Mouse (Mus musculus) CH12F3 (cell line): ENCODE data around the gene Zdhhc7.

Experiments
- in situ Hi-C: fragments of 300-500 bp; cut with MboI; formaldehyde crosslinking; loops from 2 replicates; pipeline ENCODE4 v1.14.3; 2020; ENCODE audit warnings: low sequenced_read_pairs

The Zdhhc7 gene

DNA sequence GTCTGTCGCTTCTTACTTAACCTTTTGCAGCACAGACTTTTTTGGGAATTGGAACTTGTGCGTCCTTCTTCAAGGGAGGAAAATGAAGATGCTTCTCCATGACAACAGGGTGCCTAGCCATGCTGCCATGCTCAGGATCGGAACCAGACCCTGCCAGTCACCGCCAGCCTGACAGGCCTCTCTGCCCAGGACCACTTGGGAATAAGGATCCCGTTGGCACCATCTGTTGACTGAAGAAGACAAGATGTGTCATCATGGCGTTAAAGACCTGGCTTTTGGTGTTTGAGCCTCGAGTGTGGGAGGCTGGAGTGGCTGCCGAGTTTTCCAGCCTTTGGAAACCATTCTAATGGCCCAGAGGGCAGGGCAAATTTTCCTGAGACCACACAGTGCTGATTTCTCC, 63.7 kb downstream of the Zdhhc7 start:
- in situ Hi-C loops: no loop called here

DNA sequence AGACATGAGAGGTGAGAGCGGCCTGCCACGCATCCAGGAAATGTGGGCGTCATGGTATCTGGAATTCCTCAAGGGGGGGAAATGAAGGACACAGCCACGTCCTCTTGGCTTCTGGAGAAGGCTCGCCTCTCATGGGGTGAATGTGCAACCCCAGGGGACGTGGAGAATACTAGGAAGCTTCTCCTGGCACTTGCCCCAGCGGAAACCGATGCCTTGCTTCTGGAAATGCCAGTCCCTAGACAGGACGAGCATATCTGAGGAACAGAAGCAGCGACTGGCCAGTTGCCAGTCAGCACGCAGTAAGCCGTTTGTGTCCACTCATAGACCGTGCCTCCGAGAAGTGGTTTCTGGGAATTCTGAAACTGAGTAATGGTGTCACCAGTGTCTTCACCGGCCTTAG, 64.1 kb downstream of the Zdhhc7 start:
- in situ Hi-C loops: no loop called here

DNA sequence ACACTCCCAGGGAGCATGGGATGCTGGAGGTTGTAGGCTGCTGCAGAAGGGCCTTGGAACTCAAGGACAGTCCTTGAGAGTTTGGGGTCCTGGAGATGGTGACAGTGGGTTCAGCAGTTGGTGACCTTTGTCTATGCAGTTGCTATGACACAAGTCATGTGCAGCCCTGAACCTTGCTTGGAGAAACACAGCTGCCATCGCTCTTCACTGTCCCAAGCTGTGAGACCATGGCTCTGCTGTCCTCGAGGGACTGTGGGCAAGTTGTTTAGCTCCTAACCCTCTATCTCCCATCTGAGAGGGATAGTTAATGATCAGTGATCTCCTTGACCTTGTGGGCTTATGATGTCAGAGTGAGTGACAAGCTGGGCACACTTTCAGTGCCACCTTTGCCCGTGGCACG, 64.7 kb downstream of the Zdhhc7 start:
- in situ Hi-C loops: no loop called here

- in situ Hi-C loops: no loop called here
Measured at GRCm38 (mm10) chr8:120036111-120036510, 65.2 kb downstream of the Zdhhc7 start.

DNA sequence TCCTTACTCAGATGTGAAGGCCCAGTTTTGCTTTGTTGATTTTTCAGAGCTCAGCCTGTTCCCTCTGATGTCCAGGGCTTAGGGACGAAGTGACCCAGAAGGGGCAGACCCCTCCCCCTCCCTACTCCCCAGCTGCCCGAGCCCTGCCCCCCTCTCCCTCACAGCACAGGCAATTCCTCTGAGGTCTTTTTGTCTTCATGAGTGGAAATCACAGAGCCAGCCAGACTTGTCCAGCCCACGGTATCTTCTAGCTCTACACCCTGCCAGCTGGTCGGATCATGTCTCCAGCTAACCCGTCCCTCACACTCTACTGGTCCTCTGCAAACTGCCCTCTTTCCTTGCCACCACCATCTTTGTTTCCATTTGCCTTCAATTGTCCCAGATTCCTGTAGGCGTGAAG, 66.8 kb downstream of the Zdhhc7 start:
- in situ Hi-C loops: no loop called here

DNA sequence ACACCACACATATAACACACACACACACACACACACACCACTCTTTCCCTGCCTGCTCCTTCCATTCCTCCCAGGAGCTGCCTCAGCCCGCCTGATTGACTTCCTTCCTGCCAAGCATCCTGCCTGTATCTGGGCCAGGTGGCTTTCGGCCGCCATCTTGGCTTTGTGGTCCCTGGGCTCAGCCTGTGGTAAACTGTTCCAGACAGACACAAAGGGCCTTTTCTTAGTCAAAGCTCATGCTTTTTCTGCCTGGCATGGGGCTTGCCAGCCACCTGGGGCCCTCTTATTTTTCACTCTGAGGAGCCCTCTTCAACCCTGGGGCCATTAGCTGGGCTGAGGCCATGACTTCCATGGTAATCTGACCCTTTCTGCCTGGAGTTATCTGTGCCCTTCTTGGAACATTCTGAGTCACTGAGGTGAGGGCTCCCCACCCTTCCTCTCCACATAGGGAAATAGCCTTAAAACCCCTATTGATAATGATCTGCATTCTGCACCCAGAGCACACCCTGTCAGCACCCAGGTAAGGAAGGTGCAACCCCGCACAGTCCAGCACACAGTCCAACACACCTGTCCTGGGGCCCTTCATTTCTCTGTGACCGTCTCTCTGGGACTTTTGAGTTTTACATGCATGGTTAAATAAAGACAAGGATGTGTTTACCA, 68.6 kb downstream of the Zdhhc7 start:
- in situ Hi-C loops: no loop called here
